Mouse (Mus musculus) v-Abl transformed pro-B cells (cell line): Measurements from ENCODE around the gene Calhm3.
"Not testable (repeated sequence)": the region's sequence is repeated elsewhere in the genome, so short reads cannot be mapped to it uniquely, and the experiment has no call there.

Source experiments
- in situ Hi-C, 2 experiments: fragments of 400-800 bp; cut with MboI; formaldehyde crosslinking; loops; one replicate each; pipeline ENCODE4 v1.15.1; 2025; ENCODE audit not compliant: unreplicated experiment in 2 of 2

Gene Calhm3

DNA sequence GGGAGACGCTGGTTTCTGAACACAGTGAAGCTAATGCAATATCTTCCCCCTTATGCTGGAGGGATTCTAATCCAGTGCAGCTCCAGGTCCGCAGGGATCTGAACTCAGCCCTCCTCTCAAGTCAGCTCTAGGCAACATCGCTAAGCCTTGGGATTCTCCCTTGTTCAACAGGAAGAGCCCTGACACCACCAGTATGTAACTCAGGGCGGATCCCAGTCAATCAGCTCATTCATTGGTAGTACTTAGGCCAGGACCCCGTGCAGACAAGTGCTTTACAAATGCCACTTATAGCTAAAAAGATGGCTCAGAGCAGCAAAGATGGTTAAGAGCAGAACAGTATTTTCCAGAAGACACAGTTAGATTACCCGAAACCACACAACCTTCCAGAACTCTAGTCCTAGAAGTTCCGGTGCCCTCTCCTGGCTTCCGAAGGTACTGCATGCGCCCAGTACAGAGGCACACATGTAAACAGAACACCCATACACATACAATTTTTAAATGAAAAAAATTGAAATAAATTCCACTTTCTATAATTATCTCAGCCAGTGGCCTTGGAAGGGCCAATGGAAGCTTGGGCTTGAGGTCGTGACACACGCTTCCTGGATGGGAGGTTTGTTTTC, 11.3 kb upstream of the Calhm3 start:
- in situ Hi-C loops, result loop anchor here (5.0 to 10.0 kb wide), 2 partner anchors 47 to 424 kb away; no protein-coding TSS in a partner anchor

DNA sequence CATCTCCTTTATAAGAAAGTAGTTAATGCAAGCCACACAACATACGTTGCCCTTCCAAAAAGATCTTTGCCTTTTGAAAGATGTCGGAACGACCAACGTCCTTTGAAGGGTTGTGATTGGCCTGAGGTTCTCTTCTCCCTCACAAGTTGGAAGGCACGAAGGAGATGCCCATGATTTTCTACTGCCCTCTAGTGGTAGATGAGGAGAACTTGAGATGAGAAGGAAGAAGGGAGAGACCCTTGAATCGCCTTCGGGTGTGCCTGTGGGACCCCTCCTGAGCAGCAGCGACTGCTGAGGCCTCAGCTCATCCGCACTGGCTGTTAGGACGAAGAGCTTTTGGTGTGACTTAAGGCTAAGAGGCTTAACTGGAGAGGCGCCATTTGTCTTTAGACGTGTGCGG, 10.7 kb upstream of the Calhm3 start:
- in situ Hi-C loops, result loop anchor here (5.0 to 10.0 kb wide), 2 partner anchors 46 to 423 kb away; no protein-coding TSS in a partner anchor

DNA sequence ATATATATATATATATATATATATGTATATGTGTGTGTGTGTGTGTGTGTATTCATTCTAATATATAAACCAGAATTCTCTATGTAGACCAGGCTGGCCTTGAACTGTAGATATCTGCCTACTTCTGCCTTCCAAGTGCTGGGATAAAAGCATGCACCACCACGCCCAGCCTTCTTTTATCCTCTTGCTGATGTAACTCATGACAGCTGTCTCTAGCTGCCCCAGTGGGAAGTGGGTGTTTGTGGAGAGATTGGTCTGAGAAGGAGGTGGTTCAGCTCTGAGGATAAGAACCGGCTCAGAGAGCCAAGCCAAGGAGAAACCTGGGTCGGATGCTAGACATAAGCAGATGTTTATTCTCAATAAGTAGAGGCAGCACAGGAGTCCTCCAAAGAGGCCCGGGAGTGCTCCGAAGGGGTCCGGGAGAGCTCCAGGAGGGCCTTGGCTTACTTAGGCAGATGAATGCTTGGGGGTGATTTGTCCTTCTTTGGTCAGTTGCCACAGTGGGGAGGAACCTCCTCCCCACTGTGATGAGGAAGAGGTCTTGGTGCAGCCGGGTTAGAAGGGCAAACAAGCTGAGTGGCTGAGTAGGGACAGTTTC, 10.2 kb upstream of the Calhm3 start:
- in situ Hi-C loops, result loop anchor here (5.0 to 10.0 kb wide), 2 partner anchors 45 to 423 kb away; no protein-coding TSS in a partner anchor

DNA sequence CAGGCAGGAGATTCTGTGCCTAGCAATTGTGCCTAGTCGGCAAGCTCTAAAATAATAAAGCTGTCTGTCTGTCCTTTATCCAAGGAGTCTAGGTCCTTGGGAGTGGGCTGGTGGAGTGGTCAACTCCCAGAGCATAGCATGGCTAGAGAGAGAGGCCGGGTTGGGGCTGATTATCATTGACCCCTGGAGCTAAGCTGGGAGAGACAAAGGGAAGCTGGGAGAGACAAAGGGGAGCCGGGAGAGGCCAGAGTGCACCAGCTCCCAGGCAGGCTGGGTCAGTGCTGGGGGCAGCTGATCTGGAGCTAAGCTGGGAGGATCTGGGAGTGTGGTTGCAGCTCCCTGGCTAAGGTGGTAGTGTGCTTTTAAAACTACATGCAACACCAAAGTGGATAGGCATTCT, 9.2 kb upstream of the Calhm3 start:
- in situ Hi-C loops, result loop anchor here (5.0 to 10.0 kb wide), 2 partner anchors 44 to 422 kb away; no protein-coding TSS in a partner anchor

DNA sequence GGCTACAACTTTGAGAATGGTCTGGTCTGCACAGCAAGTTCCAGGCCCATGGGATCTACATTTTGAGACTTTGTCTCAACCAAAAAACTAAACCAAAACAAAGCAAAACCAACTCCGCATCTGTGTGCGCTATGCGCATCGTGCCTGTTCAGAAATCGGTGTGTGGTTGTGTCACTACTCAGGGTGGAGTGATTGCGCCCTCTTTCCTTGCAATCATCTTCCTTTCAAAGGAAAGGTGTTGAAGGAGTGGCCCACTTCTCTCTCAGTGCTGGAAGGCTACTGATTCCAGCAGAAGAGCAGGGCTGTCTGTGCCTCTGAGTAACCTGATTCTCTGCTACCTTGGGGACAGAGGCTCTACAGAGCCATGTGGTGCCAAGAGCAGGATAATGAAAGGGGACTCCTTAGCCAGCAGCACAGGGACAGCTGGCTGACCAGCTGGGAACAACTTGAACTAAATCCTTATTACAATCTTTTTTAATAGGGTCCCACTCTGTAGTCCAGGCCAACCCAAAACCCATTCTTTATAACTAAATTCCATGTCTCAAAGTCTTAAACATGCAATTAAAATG, 5.7 kb upstream of the Calhm3 start:
- in situ Hi-C loops, result loop anchor here in 1 of 2 experiments (10.0 kb wide), 1 partner anchor 418 kb away; no protein-coding TSS in a partner anchor

DNA sequence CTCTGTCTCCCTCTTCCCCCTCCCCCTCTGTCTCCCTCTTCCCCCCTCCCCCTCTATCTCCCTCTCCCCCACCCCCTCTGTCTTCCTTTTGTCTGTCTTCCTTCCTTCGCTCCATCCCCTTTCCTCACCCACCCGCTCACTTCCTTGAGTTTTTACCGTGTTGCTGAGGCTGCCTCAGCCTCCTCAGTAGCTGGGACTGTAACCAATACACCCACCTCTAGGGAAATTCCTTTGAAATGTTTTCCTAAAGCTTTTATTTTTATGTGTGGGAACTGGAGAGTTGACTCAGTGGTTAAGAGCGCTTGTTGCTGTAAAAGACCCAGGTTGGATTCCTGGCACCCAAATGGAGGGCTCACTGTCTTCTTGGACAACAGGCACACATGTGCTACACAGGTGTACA, 4.1 kb upstream of the Calhm3 start:
- in situ Hi-C loops, result loop anchor here in 1 of 2 experiments (10.0 kb wide), 1 partner anchor 417 kb away; no protein-coding TSS in a partner anchor

DNA sequence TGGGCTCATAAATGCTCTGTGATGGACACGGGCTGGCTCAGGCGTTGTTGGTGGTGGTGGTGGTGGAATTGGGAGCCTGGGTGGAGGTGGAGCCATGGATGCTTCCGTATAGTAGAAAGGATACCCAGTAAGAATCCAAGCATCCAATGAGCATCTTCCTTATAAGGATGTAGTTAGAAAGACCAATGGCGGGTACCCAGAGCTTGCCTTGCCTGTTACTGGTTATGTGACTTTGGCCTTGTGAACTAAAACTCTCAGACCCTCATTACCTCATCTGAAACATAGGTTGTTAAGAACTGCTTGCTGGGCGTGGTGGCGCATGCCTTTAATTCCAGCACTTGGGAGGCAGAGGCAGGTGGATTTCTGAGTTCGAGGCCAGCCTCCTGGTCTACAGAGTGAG, 3.8 kb downstream of the Calhm3 start:
- in situ Hi-C loops, result no loop called here

DNA sequence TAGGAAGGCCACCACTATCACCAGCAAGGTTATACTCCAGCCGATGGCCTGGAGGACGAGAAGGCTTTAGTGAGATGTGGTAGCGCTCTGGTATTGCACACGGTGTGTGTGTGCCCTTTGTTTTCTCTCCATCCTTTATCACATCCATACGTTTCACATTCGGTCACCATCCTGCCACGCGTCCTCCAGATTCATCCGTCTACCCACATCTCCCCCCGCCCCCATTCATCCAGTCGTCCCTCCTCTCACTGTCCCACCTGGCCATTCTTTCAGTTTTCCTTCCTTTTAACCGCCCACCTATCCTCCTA, 5.5 kb downstream of the Calhm3 start:
- in situ Hi-C loops, result no loop called here

DNA sequence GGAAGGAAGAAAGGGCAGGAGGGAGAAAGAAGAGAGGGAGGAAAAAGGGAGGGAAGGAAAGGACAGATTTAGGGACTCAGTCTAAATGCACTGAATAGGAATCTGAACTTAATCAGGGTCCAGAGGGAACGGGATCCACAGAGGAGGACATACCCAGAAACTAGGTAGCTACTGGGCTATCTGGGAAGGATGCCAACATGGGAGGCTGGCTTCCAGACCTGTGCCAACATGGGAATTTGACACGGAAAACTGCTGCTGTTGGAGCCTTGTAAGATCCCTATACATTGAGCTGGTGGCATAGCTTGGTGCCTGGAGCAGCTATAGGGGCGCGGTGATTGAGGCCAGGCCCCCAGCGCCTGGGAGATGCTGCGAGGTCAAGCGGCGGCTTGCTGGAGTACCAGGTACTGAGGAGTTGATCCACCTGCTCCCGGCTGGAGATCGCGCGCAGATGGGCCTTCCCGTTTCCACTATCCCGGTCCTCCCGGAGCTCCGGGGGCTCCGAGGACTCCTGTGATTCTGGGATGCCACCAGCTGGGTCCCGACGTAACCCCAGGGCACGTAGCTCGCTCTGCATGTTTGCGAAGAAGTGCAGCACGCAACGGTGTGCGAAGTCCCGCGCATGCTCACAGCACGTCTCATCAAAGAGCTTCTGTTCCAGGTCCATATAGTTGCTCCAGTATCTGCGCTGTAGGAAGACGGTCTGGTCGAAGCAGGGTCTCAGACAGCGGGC, 6.1 kb downstream of the Calhm3 start:
- in situ Hi-C loops, result no loop called here

DNA sequence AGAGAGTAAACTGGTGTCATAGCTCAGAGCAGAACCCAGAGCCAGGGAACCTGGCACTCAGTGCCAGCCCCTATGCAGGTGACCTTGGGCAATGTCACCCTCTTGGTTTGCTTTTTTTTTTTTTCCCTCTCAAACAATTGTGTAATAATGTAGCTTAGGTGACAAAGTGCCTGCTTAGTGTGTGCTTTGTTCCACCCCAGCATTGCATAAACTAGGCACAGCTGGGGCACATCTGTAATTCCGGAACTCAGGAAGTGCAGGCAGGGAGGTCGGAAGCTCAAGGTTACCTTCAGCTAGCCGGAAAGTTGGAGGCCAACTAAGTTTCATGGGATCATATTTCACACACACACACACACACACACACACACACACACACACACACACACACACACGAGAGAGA, 7.7 kb downstream of the Calhm3 start:
- in situ Hi-C loops, result no loop called here

DNA sequence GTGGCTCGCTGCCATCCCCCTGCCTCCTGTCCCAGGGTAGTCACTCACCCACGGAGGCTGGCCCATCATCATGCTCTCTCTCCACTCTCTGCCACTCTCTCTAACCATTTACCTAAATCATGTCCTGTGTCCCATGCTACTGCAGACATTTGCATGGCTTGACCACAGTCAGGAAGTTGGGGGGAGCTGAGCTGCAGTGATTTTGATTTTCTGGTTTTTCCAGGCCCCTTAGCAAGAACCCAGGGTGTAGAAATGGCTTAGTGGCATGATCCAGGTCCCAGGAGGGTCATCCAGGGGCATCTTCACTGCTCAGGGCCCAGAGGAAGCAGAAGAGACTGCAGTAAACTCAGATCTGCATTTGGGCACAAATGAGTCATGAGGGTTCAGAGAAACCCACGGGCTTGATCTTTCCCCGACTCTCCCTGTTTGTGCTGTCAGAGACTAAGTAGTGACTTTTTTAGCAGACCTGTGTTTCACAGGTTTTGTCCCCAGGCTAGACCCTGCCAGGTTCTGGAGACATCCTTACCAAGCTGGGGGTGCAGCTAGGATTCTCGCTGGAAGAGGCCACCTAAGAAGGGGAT, 9.2 kb downstream of the Calhm3 start:
- in situ Hi-C loops, result no loop called here

DNA sequence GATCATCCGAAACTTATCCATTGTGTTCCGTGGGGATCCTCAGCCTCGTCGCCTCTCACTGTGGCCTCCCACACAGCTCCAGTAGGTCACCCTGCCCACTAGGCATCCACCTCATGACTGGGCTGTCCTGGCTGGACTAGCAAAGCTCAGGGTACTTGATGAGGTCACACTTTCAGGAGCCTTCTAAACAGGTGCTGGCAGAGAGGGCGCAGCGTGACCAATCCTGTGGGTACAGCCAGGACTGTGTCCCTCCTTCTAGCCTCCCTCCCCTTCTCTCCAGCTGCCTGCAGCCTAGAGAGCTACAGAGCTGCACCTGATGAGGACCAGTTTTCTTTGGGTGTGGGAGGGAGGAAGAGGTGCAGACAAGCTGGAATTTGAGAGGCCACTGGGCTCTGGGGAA, 13.4 kb downstream of the Calhm3 start, which contains the start of gene Calhm1:
Calhm1 (minus strand) TSS at position 101 of the 400 bp plus-strand sequence.
- in situ Hi-C loops, result no loop called here

DNA sequence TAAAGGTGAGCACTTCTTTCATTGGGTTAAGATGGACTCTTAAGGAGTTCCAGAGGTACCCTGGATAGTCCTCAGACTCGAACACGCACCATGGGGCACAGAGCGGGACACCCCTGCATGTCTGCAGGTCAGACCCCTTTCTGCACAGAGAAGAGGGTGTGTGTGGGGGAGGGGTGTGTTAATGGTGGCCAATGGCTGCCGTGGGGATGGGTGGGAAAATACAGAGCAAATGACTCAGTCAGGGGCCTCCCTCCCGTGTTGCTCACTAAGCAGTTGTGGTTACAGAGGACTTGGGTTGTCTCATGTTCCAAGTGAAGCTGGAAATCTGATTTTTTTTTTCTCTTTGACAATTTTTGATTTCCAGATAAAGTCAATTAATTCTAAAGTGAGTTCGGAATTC, 15.1 kb downstream of the Calhm3 start:
- in situ Hi-C loops, result no loop called here

DNA sequence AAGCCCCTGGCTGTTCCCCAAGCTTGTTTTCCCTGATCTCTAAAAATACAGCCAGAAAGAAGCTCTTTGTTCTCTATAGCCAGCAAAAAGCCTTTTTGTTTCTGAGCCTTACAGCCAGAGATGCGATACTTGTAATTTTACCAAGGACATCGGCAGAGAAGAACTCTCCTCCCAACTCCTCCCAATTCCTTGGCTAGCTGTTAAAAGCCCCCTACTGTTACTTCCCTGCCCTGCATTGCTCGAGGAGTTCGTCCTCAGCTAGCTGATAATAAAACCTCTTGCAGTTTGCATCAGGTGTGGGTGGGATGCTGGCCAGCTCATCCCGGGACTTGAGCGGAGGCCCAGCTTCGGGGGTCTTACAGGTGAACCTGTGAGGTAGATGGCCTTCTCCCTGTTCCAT, 18.0 kb downstream of the Calhm3 start:
- in situ Hi-C loops, result not testable (repeated sequence)

DNA sequence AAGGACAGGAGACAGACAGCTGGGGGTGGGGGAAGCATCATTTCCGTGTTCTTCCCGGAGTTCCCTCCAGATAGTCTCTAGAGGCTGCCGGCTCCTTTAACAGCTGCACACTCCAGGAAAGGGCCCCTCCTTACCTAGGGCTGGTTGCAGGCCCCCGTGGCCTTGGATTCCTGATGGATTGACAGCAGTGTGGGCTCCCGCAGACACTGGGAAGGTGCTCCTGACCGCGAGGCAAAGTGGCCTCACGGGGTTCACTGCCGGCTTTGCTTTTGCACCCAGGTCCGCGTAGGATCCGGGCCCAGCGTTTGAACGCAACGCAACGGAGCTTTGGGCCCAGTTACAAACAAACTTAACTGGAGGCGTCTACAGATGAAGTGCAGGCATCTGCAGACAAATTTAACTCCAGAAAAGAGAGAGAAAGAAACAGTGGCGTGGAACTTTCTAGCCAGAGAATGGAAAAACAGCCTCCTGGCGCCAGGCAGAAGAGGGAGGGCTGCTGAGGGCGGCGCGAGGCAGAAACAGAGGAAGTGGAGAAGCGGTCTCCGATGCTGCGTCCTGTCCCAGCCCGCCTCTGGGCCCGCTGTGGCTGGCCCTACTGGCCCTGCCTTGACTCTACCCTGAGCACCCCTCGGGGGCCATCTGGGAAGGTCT, 19.7 kb downstream of the Calhm3 start, which contains the start of gene Calhm2:
Calhm2 (minus strand) TSS at position 524 of the 651 bp plus-strand sequence.
- in situ Hi-C loops, result no loop called here

DNA sequence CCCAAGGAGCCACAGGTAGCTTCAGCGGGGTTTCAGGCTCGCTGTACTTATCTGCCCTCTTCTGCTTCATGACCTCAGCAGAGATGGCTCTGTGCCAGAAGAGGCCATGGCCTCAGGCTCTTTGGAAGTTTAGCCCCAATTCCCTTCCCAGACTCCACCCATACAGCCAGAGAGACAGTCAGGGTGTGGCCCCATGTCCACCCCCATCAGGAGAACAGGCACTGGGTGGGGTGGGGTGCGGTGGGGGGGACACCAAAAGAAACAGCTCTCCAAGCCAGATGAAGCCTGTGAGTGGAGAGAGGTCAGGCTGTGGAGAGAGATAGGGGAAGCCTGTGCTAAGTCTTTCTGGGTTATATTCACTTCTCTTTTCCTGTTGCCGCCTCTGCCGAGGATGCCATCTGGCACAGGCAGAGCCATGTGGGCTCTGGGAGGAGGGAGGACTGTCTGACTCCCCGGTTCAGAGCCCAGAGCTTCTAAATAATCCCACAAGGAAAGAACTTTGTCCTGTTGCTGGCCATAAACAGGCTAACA, 20.4 kb downstream of the Calhm3 start:
- in situ Hi-C loops, result no loop called here

DNA sequence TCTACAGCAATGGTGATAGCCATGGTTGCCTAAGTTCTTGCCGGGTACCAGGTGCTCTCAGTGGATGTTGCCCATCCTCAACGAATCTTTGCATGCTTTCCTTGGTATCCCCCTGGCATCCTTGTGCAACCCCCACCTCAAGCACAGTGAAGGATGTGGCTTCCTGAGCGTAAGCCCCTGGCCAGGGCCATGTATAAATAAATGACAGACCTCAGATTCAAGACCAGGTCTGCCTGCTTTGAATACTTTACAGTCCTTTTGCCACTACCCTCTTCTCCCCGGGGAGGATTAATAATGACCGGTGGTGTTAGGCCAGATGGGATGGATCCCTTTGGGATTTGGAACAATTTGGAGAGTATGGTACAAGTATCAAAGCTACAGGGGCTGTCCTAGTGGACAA, 21.4 kb downstream of the Calhm3 start:
- in situ Hi-C loops, result no loop called here

DNA sequence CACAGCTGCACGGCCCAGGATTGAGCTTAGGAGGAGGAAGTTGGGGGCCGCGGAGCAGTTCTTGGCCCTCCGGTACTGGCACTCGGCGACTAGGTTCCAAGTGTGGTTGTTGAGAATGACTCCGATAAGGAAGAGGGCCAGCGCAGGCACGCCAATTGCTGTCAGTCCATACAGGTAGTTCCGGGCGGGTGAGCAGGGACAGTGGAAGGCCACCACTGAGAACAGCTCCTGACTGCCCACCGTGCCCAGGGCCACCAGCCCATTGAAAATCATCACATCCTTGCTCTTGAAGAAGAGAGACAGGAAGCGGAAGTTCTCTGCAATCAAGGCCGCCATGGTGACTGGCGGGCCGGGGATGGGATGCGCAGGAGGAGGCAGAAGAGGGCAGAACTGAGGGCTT, 22.0 kb downstream of the Calhm3 start:
- in situ Hi-C loops, result no loop called here

DNA sequence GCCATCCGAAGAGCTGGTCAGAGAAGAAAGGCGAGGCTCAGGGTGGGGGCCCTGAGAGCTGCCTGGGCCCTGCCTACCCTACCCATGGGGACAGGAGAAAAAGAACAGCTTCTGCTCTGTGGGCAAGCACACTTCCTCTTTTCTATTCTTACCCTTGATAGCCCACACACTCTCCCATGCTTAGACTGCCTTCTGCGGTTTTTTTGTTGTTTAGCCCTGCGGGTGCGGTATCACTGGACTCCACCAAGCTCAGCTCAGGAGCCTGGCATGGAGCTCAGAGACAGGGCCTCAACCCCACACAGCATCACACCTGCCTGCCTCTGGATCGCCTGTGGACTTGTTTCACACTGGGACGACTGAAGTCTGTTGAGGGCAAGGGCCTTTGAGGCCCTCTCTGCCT, 24.4 kb downstream of the Calhm3 start:
- in situ Hi-C loops, result no loop called here

DNA sequence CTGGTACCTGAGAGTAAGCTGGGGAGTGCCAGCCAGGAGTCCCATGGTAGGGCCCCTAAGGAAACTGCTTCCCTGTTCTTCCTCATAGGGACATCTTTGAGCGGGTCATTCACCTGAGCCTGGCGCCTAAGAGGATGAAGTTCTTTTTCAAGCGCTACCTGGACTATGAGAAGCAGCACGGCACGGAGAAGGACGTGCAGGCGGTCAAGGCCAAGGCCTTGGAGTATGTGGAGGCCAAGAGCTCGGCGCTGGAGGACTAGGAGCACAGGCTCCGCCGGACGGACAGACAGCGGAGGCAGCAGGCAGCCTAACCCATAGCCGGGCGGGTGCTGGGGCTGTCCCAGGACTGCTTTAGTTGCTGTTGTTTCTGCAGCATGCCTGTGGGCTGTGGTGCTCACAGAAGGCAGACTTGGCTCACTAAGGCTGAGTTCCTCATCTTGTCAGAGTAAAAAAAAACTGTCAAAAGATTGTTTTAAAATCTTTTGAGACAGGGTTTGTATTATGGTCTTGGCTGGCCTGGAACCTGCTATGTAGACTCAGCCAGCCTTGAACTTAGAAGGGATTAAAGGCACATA, 26.9 kb downstream of the Calhm3 start:
- in situ Hi-C loops, result no loop called here
